Mouse (Mus musculus): Measurements from ENCODE around the gene Pcsk1.

The Pcsk1 gene

GRCm38 (mm10) chr13:75089721-75090410 is at the start of gene Pcsk1:
Pcsk1 (plus strand) TSS chr13:75089826.
- DNase-seq (ENCODE audit: low spot score) = peak; percentile 48

GRCm38 (mm10) chr13:75058818-75059217 is 30.8 kb upstream of the Pcsk1 start:
- DNase-seq (ENCODE audit: low spot score) = no peak

DNA sequence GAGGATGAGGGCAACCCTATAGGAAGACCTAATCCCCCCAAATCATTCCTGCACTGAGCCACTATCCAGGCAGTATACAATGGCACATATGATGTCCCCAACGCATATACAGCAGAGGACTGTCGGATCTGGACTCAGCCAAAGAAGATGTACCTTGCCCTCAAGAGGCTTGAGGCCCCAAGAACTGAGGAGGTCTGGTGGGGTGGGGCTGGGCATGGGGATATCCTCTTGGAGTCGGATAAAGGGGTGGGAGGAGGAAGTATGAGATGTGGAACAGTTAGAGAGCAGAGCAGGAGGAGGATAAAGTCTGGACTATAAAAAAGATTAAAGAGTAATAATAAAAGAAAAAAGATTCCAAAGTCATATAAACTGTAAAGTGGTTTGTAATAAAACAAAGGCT is 25.7 kb upstream of the Pcsk1 start:
- no peak for DNase-seq (ENCODE audit: low spot score)

- peak; percentile 83 for DNase-seq (ENCODE audit: low spot score)
These were observed 1.0 kb upstream of the Pcsk1 start for GRCm38 (mm10) chr13:75088597-75088996.

- peak; percentile 68 for DNase-seq (ENCODE audit: low spot score)
These were observed 769 bp downstream of the Pcsk1 start for GRCm38 (mm10) chr13:75090411-75090779.

DNA sequence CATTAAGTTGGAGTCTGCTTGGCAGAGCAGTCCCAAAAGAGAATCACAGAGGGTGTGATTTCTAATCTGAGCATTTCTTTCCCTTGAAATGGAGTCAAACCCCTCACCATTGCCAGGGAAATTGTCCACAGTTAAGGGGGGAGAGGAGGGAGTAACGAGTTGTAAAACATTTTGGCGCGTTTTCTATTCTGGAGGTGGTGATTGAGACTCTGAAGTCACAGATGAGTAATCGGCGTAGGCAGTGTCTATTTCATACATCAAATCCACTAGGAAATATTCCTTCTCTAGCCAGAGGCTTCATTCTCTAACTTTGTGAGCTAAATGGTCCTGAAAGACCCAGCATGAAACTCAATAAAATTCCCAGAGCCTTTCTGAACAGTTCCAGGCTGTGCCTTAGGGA is 1.4 kb downstream of the Pcsk1 start:
- no peak for DNase-seq (ENCODE audit: low spot score)

DNA sequence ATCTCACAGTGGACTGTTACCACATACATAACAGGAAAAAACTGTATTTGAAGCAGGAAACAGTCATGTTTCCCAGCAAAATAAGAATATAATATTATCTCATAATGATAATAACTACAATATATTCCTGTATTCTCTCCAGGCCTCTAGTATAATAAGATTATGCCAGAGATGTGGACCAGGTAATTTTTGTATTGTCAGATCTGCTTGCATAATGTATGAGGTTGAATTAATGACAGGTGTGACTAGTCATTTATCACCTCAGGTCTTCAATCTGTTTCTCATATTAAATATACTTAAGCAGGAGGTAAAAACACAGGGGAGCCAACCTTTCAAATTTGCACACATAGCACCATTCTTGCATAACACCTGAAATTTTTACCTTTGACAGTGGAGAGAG is 5.9 kb downstream of the Pcsk1 start:
- DNase-seq (ENCODE audit: low spot score) = no peak

GRCm38 (mm10) chr13:75113114-75113513 is 23.5 kb downstream of the Pcsk1 start:
- DNase-seq (ENCODE audit: low spot score) = no peak

DNA sequence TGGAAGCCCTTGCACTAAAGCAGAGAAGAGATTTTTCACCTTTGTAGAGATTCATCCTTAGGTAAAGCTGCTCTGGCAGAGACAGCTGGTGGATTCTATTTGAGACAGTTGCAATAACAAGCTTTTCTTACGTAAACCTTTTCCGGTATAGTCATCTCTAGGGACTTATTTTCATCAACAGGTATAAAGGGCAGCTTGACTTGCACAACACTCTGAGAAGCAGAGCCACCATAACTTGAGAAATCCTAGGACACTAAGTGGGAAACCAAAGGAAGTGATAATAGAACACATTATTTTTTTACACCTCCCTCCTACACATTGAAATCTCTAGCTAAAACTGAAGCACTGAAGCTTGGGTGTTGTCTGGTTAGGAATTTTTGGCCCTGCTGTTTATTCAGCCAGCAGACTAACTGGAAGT is 24.4 kb downstream of the Pcsk1 start:
- no peak for DNase-seq (ENCODE audit: low spot score)

DNA sequence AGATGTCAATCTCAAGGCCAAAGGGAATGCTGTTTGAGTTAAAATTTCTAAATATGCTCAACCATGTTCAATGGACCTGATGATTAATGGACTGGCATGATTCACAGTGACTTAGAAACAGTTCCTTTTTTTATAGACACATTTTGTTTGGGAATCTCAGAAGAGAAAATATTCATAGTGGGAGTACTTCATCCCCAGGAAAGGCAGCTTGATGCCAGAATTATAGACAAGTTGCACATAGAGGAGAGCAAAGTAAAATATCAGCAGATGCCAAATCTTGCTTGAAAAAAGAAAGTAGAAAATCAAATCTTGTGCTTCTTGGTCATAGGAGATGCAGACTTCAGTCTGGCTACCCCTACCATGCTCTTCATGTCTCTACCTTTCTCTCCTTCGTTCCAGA is 25.2 kb downstream of the Pcsk1 start:
- no peak for DNase-seq (ENCODE audit: low spot score)

DNA sequence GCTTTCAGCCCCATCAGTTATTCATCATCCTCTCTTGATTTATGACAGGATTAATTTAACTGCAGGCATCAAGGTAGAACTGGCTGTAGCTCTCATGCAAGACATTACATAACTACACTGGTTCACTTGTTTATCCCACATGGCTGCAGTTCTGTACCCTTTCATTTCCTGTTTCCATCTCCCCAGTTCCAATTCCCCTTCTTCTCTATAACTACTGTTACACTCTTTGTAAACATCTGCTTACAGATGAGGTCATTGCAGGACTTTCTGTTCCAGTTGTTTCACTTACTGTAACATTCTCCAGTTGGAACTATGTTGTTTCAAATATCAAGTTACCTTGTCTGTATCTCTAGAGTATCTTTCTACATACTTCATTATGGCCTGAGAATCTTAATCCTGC is 46.2 kb downstream of the Pcsk1 start:
- no peak for DNase-seq (ENCODE audit: low spot score)

DNA sequence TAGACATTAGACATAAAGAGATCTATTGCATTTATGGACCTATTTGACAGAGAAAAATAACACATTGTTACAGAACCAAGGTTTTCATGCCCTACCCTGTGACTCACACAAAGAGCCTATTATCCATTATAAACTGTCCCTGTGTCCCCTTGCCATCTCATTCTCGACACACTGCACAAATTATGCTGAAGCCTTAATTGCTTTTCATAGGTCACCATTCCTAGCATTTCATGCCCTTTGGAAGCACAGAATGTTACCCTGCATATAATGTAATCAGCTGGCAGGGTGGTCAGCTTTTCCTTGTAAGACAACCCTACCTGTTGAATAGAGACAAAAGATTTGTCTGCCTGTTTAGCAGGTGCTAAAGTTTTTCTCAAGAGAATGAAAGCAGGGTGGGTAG is 71.0 kb downstream of the Pcsk1 start:
- DNase-seq (ENCODE audit: low spot score) = no peak

DNA sequence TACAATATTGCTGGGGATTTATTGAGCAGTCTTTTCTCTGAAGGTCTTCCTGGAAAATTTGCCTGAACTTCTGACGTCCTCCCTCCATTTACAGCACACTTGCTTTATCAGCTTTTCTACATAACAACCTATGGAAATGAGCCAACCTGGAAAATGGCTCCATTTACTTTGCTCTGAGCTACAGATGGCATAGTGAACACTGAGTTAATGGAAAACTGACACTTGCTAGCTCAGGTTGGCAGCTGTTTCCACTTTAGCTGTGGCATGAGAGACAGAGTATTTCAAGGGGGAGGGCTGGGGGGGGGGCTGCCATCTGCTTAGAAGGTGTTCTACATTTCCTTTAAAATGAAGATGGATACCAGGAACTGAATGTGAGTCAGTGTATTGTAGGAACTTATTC is 73.8 kb downstream of the Pcsk1 start:
- DNase-seq (ENCODE audit: low spot score) = no peak
